Mouse (Mus musculus) frontal cortex, postnatal 25 days (tissue): Measurements from ENCODE around the gene Olfr1321.

ENCODE experiments used
- DNase-seq, 2 experiments: peaks; one replicate each; pipeline ENCODE4 v3.0.0; 2022; ENCODE audit warnings: low spot score in 2 of 2

Gene Olfr1321

GRCm38 (mm10) chrX:49734959-49735358 is at the start of gene Olfr1321:
Olfr1321 (minus strand) TSS chrX:49735059.
- no peak for DNase-seq

DNA sequence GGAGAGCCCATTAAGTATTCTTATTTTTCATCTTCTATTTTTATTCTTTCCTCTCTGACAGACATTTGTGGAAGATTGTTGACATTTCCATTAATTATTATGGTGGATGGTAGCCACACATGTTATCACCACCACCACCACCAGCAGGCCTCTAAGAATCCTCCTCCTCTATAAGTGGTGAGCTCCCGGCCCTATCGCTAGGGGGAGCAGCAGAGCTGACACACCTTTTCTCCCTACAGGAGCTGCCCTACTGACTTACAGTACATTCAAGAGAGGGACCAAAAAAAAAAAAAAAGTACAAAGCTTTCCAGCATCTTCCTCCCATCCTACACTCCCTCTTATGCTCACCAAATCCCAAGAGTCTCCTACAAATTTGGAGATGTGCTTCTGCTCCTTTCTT is 36.0 kb upstream of the Olfr1321 start:
- no peak for DNase-seq

DNA sequence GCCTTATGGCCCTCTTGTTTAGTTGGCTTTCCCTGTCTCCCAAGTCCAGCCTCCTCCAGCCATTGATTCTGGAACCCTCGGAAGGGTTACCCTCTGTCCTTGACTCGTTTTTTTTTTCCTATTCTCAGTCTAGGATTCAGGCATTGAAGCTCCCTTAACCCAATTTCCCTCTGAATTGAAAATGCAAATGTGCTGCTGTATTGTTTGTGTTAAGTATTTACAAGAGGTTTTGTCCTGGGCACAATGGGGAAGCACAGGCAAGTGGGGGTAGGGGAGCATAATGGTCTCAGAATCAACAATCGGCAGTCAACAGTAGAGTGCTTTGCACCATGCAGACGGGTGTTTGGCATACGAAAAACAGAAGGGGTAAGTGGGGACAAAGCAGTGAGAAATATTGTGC is 10.3 kb upstream of the Olfr1321 start:
- no peak for DNase-seq
